Mouse (Mus musculus): ENCODE results near the gene Stat5a. TPM values are rescaled to one million over a fixed set of nuclear protein-coding genes. Genes with fewer than 3 reads are reported as not detected.

Stat5a gene
- polyA plus RNA-seq, 1 experiment from 2014 or later = 5.7 TPM

- 15% methylated on average over 9 of the region's 9 CpGs for WGBS
- ATAC-seq (ENCODE audit: low FRiP score, low read depth) = no peak
- Histone ChIP-seq H3K27ac (no peak overlapping the region), H3K4me3 (no peak overlapping the region), H3K9ac (no peak overlapping the region), H3K9me3 (no peaks in the 10 kb centered on the region), H3K27me3 (no peaks in the 10 kb centered on the region), H3K36me3 (peaks cover 66% of the 10 kb centered on the region), H3K4me1 (0 out of 2 replicates have a peak, but pooled peaks cover 5% of the 10 kb centered on the region), H3K4me2 (replicated peaks) (no peak overlapping the region)
Measured at GRCm38 (mm10) chr11:100893482-100893881, 34.3 kb downstream of the Stat5a start.

- no peaks in the 10 kb centered on the region for H3K27me3 ChIP-seq
- H3K9ac ChIP-seq = no peak overlapping the region
- H3K36me3 ChIP-seq = peaks cover 65% of the 10 kb centered on the region
- no peak overlapping the region for H3K4me2 ChIP-seq (replicated peaks)
- 70% methylated on average over 9 of the region's 9 CpGs for WGBS
- H3K9me3 ChIP-seq = no peaks in the 10 kb centered on the region
- no peak overlapping the region for H3K4me3 ChIP-seq
- H3K4me1 ChIP-seq = 0 out of 2 replicates have a peak, but pooled peaks cover 5% of the 10 kb centered on the region
- no peak; the same call in 1 of the 2 replicates for ATAC-seq (ENCODE audit: low FRiP score, low read depth)
- H3K27ac ChIP-seq = no peak overlapping the region
Measured at GRCm38 (mm10) chr11:100894146-100894918, 35.2 kb downstream of the Stat5a start.

GRCm38 (mm10) chr11:100896078-100896477 is 36.9 kb downstream of the Stat5a start:
- H3K4me2 ChIP-seq (replicated peaks) = no peak overlapping the region
- ATAC-seq (ENCODE audit: low FRiP score, low read depth) = no peak
- 77% methylated on average over 10 of the region's 10 CpGs for WGBS
- H3K9me3 ChIP-seq = no peaks in the 10 kb centered on the region
- H3K36me3 ChIP-seq = peaks cover 59% of the 10 kb centered on the region
- 0 out of 2 replicates have a peak, but pooled peaks cover 5% of the 10 kb centered on the region for H3K4me1 ChIP-seq
- no peak overlapping the region for H3K4me3 ChIP-seq
- H3K27me3 ChIP-seq = no peaks in the 10 kb centered on the region
- H3K9ac ChIP-seq = no peak overlapping the region
- H3K27ac ChIP-seq = no peak overlapping the region

- H3K36me3 ChIP-seq = peaks cover 65% of the 10 kb centered on the region
- H3K27ac ChIP-seq = no peak overlapping the region
- H3K27me3 ChIP-seq = no peaks in the 10 kb centered on the region
- H3K4me2 ChIP-seq (replicated peaks) = no peak overlapping the region
- no peak overlapping the region for H3K4me3 ChIP-seq
- 0 out of 2 replicates have a peak, but pooled peaks cover 5% of the 10 kb centered on the region for H3K4me1 ChIP-seq
- no peak for ATAC-seq (ENCODE audit: low FRiP score, low read depth)
- peaks cover 4% of the 10 kb centered on the region; the same call in 1 of the 2 replicates for H3K9me3 ChIP-seq
- WGBS = 83% methylated on average over 7 of the region's 7 CpGs
- H3K9ac ChIP-seq = no peak overlapping the region
Measured at GRCm38 (mm10) chr11:100897294-100898231, 38.4 kb downstream of the Stat5a start.

- H3K4me3 ChIP-seq = no peak overlapping the region
- H3K9ac ChIP-seq = no peak overlapping the region
- H3K36me3 ChIP-seq = peaks cover 68% of the 10 kb centered on the region
- no peaks in the 10 kb centered on the region for H3K27me3 ChIP-seq
- WGBS = 80% methylated on average over 16 of the region's 16 CpGs
- H3K9me3 ChIP-seq = peaks cover 4% of the 10 kb centered on the region; the same call in 1 of the 2 replicates
- peak overlapping the region; percentile 10; the same call in 1 of the 2 replicates for H3K27ac ChIP-seq
- no peak for ATAC-seq (ENCODE audit: low FRiP score, low read depth)
- no peak overlapping the region for H3K4me2 ChIP-seq (replicated peaks)
- H3K4me1 ChIP-seq = 0 out of 2 replicates have a peak, but pooled peaks cover 4% of the 10 kb centered on the region
Measured at GRCm38 (mm10) chr11:100898441-100899199, 39.5 kb downstream of the Stat5a start.

GRCm38 (mm10) chr11:100904580-100905351 is 45.6 kb downstream of the Stat5a start:
- H3K4me3 ChIP-seq = no peak overlapping the region
- no peak for ATAC-seq (ENCODE audit: low FRiP score, low read depth)
- no peak overlapping the region for H3K9ac ChIP-seq
- peaks cover 77% of the 10 kb centered on the region for H3K36me3 ChIP-seq
- H3K27ac ChIP-seq = no peak overlapping the region
- no peak overlapping the region for H3K4me2 ChIP-seq (replicated peaks)
- WGBS = 69% methylated on average over 18 of the region's 20 CpGs
- no peaks in the 10 kb centered on the region for H3K4me1 ChIP-seq
- no peaks in the 10 kb centered on the region for H3K27me3 ChIP-seq
- peaks cover 4% of the 10 kb centered on the region; the same call in 1 of the 2 replicates for H3K9me3 ChIP-seq

- no peaks in the 10 kb centered on the region for H3K27me3 ChIP-seq
- H3K27ac ChIP-seq = no peak overlapping the region
- H3K4me3 ChIP-seq = no peak overlapping the region
- WGBS = 78% methylated on average over 1 of the region's 1 CpGs
- H3K9ac ChIP-seq = no peak overlapping the region
- H3K4me1 ChIP-seq = no peaks in the 10 kb centered on the region
- no peak overlapping the region for H3K4me2 ChIP-seq (replicated peaks)
- peaks cover 4% of the 10 kb centered on the region; the same call in 1 of the 2 replicates for H3K9me3 ChIP-seq
- peaks cover 75% of the 10 kb centered on the region for H3K36me3 ChIP-seq
- ATAC-seq (ENCODE audit: low FRiP score, low read depth) = no peak
Measured at GRCm38 (mm10) chr11:100905929-100906328, 46.8 kb downstream of the Stat5a start.

- Histone ChIP-seq H3K27me3 (no peaks in the 10 kb centered on the region), H3K4me1 (no peaks in the 10 kb centered on the region), H3K4me2 (replicated peaks) (no peak overlapping the region), H3K4me3 (no peak overlapping the region), H3K9me3 (peaks cover 2% of the 10 kb centered on the region; the same call in 1 of the 2 replicates), H3K36me3 (peaks cover 68% of the 10 kb centered on the region), H3K9ac (no peak overlapping the region), H3K27ac (no peak overlapping the region)
- WGBS = 92% methylated on average over 4 of the region's 4 CpGs
- ATAC-seq (ENCODE audit: low FRiP score, low read depth) = no peak
Measured at GRCm38 (mm10) chr11:100906885-100907284, 47.7 kb downstream of the Stat5a start.

- Histone ChIP-seq H3K4me1 (no peaks in the 10 kb centered on the region), H3K27me3 (no peaks in the 10 kb centered on the region), H3K4me3 (no peak overlapping the region), H3K36me3 (peaks cover 58% of the 10 kb centered on the region), H3K4me2 (replicated peaks) (no peak overlapping the region), H3K27ac (no peak overlapping the region), H3K9me3 (no peaks in the 10 kb centered on the region), H3K9ac (no peak overlapping the region)
- 0 out of 2 replicates have a peak, but pooled peaks have one; percentile 8 for ATAC-seq (ENCODE audit: low FRiP score, low read depth)
- WGBS = 57% methylated on average over 2 of the region's 2 CpGs
Measured at GRCm38 (mm10) chr11:100908112-100908511, 49.0 kb downstream of the Stat5a start.

GRCm38 (mm10) chr11:100908567-100908966 is 49.4 kb downstream of the Stat5a start:
- Histone ChIP-seq H3K9me3 (no peaks in the 10 kb centered on the region), H3K36me3 (peaks cover 53% of the 10 kb centered on the region), H3K27me3 (no peaks in the 10 kb centered on the region), H3K9ac (no peak overlapping the region), H3K4me1 (no peaks in the 10 kb centered on the region), H3K27ac (no peak overlapping the region), H3K4me3 (no peak overlapping the region), H3K4me2 (replicated peaks) (no peak overlapping the region)
- no peak for ATAC-seq (ENCODE audit: low FRiP score, low read depth)
- WGBS = 78% methylated on average over 9 of the region's 9 CpGs
